Mouse (Mus musculus) G1E-ER4 (cell line): ENCODE data around the gene Serinc4. TPM values are rescaled to one million over a fixed set of nuclear protein-coding genes. Genes with fewer than 3 reads are reported as not detected.

Experiments used
- GATA1 ChIP-seq: IDR thresholded peaks from one replicate; pipeline ENCODE4 v1.8.0; 2012; ENCODE audit warnings: low read length, inconsistent platforms
- polyA plus RNA-seq: library from polyadenylated mRNA; stranded (reverse); fragments of >175 nt; gene quantifications from 2 replicates; pipeline ENCODE4 v1.2.3, GENCODE M21; 2012

Gene Serinc4
- polyA plus RNA-seq, 1 experiment = not detected

DNA sequence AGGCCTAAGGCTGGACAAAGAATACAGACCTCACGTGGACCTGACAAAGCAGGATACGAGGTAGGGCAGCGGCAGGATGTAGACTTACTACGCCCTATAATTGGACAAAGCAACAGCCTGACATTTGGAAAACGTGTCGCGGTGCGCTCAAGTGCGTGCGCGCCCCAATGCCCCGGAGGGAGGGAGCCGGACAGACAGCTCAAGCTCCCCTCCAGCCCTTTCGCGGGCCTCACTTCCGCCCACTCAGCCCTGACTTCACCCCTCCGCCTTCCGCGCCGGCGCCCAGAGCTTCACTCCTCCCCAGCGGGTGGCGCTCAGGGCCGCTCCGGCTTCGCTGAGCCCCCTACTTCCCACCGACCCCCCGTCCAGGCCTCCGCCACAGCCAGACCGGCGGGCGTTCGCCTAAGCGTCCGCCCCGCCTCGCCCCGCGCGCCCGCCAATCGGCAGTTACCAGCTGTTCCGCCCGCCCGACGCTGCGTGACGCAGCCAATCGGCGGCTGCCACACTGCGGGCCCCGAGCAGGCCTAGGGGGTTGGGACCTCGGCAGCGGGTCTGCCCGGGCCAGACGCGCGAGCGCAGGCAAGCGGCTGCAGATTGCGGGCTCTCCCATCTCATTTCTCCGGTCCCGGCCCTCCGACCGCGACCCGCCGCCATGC lies 43.1 kb downstream of the Serinc4 start, which contains the start of the genes Pdia3 and Catsper2:
TSS of gene Pdia3 (plus strand) at position 389 of the 656 bp plus-strand sequence.
TSS of gene Catsper2 (minus strand) at position 406 of the 656 bp plus-strand sequence.
- no peak for TF ChIP-seq GATA1

DNA sequence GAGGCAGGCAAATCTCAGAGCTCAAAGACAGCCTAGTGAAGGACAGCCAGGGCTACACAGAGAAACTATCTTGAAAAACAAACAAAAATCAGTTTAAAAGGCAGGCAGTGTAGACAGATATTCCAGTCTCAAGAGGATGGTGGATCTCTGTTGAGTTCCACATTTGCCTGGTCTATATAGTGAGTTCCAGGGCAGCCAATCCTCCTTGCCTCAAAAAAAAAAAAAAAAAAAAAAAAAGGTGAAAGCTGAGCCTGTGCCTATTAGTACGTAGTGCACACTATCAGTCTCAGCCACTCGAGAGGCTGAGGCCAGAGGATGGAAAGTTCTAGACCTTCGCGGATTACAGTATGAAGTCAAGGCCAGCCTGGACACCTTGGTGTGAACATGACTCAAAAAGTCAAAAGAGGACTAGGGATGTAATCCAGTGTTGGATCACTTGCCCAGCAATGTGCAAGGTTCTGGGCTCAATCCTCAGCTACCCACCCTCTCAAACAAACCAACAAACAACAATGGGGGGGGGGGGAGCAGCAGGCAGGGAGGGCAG lies 43.7 kb downstream of the Serinc4 start:
- TF ChIP-seq GATA1 = no peak

GRCm38 (mm10) chr2:121408160-121408559 lies 48.4 kb downstream of the Serinc4 start:
- no peak for TF ChIP-seq GATA1

DNA sequence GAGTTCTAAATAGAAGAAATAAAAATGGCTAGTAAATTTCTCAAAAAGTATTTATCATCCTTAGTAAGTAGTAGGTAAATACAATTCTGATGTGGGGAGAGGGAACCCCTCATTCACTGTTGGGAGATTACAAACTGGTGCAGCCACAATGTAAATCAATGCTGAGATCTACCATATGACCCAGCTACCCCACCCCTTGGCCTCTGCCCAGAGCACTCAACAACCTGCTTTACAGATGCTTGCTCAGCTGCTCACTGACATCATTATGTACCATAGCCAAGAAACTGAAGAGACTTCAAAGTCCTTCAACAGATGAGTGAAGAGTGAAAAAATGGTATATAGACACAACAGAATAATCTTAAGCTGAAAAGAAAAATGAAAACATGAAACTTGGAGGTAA lies 53.3 kb downstream of the Serinc4 start:
- TF ChIP-seq GATA1 = no peak

DNA sequence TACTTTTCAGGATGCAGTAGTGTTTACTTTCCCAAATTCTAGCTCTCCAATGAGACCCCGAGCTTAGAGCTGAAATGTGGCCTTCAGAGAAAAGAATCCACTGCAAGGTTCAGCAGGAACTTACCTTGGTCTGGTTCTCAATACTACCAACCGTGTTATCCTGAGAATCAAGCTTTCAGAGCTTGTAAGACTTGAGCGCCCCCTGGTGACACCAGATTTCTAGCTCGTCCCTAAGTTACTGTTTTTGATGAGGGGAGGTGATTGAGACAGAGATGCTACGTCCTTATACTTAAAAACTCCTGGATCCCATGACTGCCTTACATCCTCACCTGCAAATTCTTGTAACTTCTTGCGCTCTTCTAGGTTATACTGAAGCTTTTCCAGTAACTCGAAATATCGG lies 60.0 kb downstream of the Serinc4 start:
- TF ChIP-seq GATA1 = no peak

Other genes starting within 250 kb of the Serinc4 start
- gene Trp53bp1, start 185.4 kb downstream of the Serinc4 start, polyA plus RNA-seq = 19.4 and 21.1 TPM in 2 replicates
- gene Map1a, start 167.2 kb downstream of the Serinc4 start, polyA plus RNA-seq = 16.2 and 20.0 TPM in 2 replicates
- 3.4 and 3.7 TPM in 2 replicates for gene Ppip5k1, start 101.4 kb downstream of the Serinc4 start, polyA plus RNA-seq
- not detected in 2 replicates for gene Ckmt1, start 99.1 kb downstream of the Serinc4 start, polyA plus RNA-seq
- gene Strc, start 69.6 kb downstream of the Serinc4 start, polyA plus RNA-seq = not detected in 2 replicates
- 564 and 628 TPM in 2 replicates for gene Pdia3, start 43.0 kb downstream of the Serinc4 start, polyA plus RNA-seq
- 0.13 and 0.21 TPM in 2 replicates for gene Catsper2, start 43.0 kb downstream of the Serinc4 start, polyA plus RNA-seq
- not detected in 2 replicates for gene Ell3, start 12.5 kb downstream of the Serinc4 start, polyA plus RNA-seq
- 285 and 304 TPM in 2 replicates for gene Serf2, start 7.6 kb downstream of the Serinc4 start, polyA plus RNA-seq
- 176 and 206 TPM in 2 replicates for gene Hypk, start 3.5 kb downstream of the Serinc4 start, polyA plus RNA-seq
- 1.7 and 2.7 TPM in 2 replicates for gene Mfap1b, start 17.3 kb upstream of the Serinc4 start, polyA plus RNA-seq
- 3.9 and 6.2 TPM in 2 replicates for gene Mfap1a, start 49.9 kb upstream of the Serinc4 start, polyA plus RNA-seq
- gene Wdr76, start 49.9 kb upstream of the Serinc4 start, polyA plus RNA-seq = 0.82 and 1.2 TPM in 2 replicates